Mouse (Mus musculus) lung, postnatal 0 days (tissue): ENCODE results near the gene Stn1.

ENCODE experiments used
- CTCF ChIP-seq: IDR thresholded peaks from 2 replicates; pipeline ENCODE4 v1.5.1; 2016; ENCODE audit warnings: antibody characterized with exemption, mild to moderate bottlenecking
- EP300 ChIP-seq: IDR thresholded peaks from 2 replicates; pipeline ENCODE4 v1.6.1; 2016; ENCODE audit warnings: antibody characterized with exemption, mild to moderate bottlenecking, control low read depth

DNA sequence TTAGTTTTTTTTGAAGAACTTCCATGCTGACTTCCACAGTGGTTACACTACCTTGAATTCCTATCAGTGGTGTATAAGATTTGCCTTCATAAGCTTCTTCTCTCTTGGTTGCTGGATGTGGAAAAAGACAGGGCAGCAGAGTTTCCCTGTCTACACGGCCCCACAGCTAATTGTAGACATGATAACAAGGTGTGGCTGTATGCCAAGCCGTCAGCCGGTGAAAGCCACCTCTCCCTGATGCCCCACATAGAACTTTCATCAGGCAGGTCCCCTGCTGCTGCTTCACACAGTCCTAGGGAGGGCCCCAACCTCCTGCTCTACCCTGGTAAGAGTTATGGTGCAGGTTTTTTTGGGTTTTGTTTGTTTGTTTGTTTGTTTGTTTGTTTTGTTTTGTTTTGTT is 68.6 kb downstream of the Stn1 start:
- TF ChIP-seq CTCF (no peak), EP300 (no peak)
